Mouse (Mus musculus): ENCODE results near the gene Wdr73. TPM values are rescaled to one million over a fixed set of nuclear protein-coding genes. Genes with fewer than 3 reads are reported as not detected.

Gene Wdr73
- polyA plus RNA-seq, 1 experiment from 2014 or later: 38.1 TPM

GRCm38 (mm10) chr7:80923165-80923564 lies 22.1 kb upstream of the Wdr73 start:
- 90% methylated on average over 2 of the region's 2 CpGs for WGBS
- H3K4me2 ChIP-seq (replicated peaks; ENCODE audit: low read depth, low read length): no peak overlapping the region
- H3K9ac ChIP-seq (ENCODE audit: low read depth, low read length): no peak overlapping the region
- no peaks in the 10 kb centered on the region for H3K9me3 ChIP-seq (ENCODE audit: control insufficient read depth, low read length)
- H3K4me1 ChIP-seq (ENCODE audit: control insufficient read depth, insufficient read depth, low read length): no peaks in the 10 kb centered on the region
- H3K27ac ChIP-seq (ENCODE audit: low read depth, low read length): no peak overlapping the region
- no peaks in the 10 kb centered on the region for H3K27me3 ChIP-seq (ENCODE audit: control insufficient read depth, insufficient read depth, low read length)
- no peak overlapping the region for H3K4me3 ChIP-seq (ENCODE audit: low read length)
- no peak for ATAC-seq (ENCODE audit: low FRiP score, low TSS enrichment)
- peaks cover 46% of the 10 kb centered on the region for H3K36me3 ChIP-seq (ENCODE audit: control insufficient read depth, insufficient read depth, low read length)

DNA sequence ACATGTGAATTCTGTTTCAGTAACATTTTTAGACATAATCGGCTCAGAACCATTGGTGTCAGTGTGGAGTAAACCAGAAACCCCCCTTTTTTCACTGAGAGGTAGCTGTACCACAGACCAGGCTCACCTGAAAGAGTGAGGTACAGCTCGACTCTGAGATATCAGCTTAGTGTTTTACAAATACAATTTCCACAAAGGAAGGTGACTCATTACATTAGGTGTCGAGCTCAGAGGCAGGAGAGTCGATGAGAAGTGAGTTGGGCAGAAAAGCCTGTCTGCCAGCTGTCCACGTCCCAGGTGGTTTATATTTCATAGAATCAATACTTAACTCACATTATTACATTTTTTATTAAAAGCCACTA lies 18.6 kb upstream of the Wdr73 start:
- H3K9ac ChIP-seq (ENCODE audit: low read depth, low read length): no peak overlapping the region
- H3K9me3 ChIP-seq (ENCODE audit: control insufficient read depth, low read length): no peaks in the 10 kb centered on the region
- H3K27me3 ChIP-seq (ENCODE audit: control insufficient read depth, insufficient read depth, low read length): no peaks in the 10 kb centered on the region
- no peak for ATAC-seq (ENCODE audit: low FRiP score, low TSS enrichment)
- peaks cover 63% of the 10 kb centered on the region for H3K36me3 ChIP-seq (ENCODE audit: control insufficient read depth, insufficient read depth, low read length)
- H3K4me2 ChIP-seq (replicated peaks; ENCODE audit: low read depth, low read length): no peak overlapping the region
- WGBS: 87% methylated on average over 5 of the region's 5 CpGs
- no peak overlapping the region for H3K4me3 ChIP-seq (ENCODE audit: low read length)
- no peak overlapping the region for H3K27ac ChIP-seq (ENCODE audit: low read depth, low read length)
- no peaks in the 10 kb centered on the region for H3K4me1 ChIP-seq (ENCODE audit: control insufficient read depth, insufficient read depth, low read length)

GRCm38 (mm10) chr7:80918982-80919646 lies 18.0 kb upstream of the Wdr73 start:
- no peaks in the 10 kb centered on the region for H3K9me3 ChIP-seq (ENCODE audit: control insufficient read depth, low read length)
- no peak for ATAC-seq (ENCODE audit: low FRiP score, low TSS enrichment)
- H3K36me3 ChIP-seq (ENCODE audit: control insufficient read depth, insufficient read depth, low read length): peaks cover 63% of the 10 kb centered on the region
- no peak overlapping the region for H3K9ac ChIP-seq (ENCODE audit: low read depth, low read length)
- H3K4me2 ChIP-seq (replicated peaks; ENCODE audit: low read depth, low read length): no peak overlapping the region
- 82% methylated on average over 8 of the region's 8 CpGs for WGBS
- H3K27ac ChIP-seq (ENCODE audit: low read depth, low read length): no peak overlapping the region
- H3K4me1 ChIP-seq (ENCODE audit: control insufficient read depth, insufficient read depth, low read length): no peaks in the 10 kb centered on the region
- H3K4me3 ChIP-seq (ENCODE audit: low read length): no peak overlapping the region
- H3K27me3 ChIP-seq (ENCODE audit: control insufficient read depth, insufficient read depth, low read length): no peaks in the 10 kb centered on the region

- no peak for ATAC-seq (ENCODE audit: low FRiP score, low TSS enrichment)
- H3K27ac ChIP-seq (ENCODE audit: low read depth, low read length): no peak overlapping the region
- no peak overlapping the region for H3K4me3 ChIP-seq (ENCODE audit: low read length)
- 71% methylated on average over 4 of the region's 4 CpGs for WGBS
- H3K9me3 ChIP-seq (ENCODE audit: control insufficient read depth, low read length): no peaks in the 10 kb centered on the region
- no peaks in the 10 kb centered on the region for H3K4me1 ChIP-seq (ENCODE audit: control insufficient read depth, insufficient read depth, low read length)
- H3K36me3 ChIP-seq (ENCODE audit: control insufficient read depth, insufficient read depth, low read length): peaks cover 66% of the 10 kb centered on the region
- H3K9ac ChIP-seq (ENCODE audit: low read depth, low read length): no peak overlapping the region
- no peaks in the 10 kb centered on the region for H3K27me3 ChIP-seq (ENCODE audit: control insufficient read depth, insufficient read depth, low read length)
- no peak overlapping the region for H3K4me2 ChIP-seq (replicated peaks; ENCODE audit: low read depth, low read length)
Measured at GRCm38 (mm10) chr7:80917916-80918465, 16.9 kb upstream of the Wdr73 start.

- ATAC-seq (ENCODE audit: low FRiP score, low TSS enrichment): no peak
- no peaks in the 10 kb centered on the region for H3K27me3 ChIP-seq (ENCODE audit: control insufficient read depth, insufficient read depth, low read length)
- no peaks in the 10 kb centered on the region for H3K4me1 ChIP-seq (ENCODE audit: control insufficient read depth, insufficient read depth, low read length)
- no peak overlapping the region for H3K4me2 ChIP-seq (replicated peaks; ENCODE audit: low read depth, low read length)
- H3K9ac ChIP-seq (ENCODE audit: low read depth, low read length): no peak overlapping the region
- H3K4me3 ChIP-seq (ENCODE audit: low read length): no peak overlapping the region
- WGBS: 76% methylated on average over 8 of the region's 8 CpGs
- no peak overlapping the region for H3K27ac ChIP-seq (ENCODE audit: low read depth, low read length)
- no peaks in the 10 kb centered on the region for H3K9me3 ChIP-seq (ENCODE audit: control insufficient read depth, low read length)
- H3K36me3 ChIP-seq (ENCODE audit: control insufficient read depth, insufficient read depth, low read length): peaks cover 65% of the 10 kb centered on the region
Measured at GRCm38 (mm10) chr7:80912496-80912895, 11.4 kb upstream of the Wdr73 start.

DNA sequence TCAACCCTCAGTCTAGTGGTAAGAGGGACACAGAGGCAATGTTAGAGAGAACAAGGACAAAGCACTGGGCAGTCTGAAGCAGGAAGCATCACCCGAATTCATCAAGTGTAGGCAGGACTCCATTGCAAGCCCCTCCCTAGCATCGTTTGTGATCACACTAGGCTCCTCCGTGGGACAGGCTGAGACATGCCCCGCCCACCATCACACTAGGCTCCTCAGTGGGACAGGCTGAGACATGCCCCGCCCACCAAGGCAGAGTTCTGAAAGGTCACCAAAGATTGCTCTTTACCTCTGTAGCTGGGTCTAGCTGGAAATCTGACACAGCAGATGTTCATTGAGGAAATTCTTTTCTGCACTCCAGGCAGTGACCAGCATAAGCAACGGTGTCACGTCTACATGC lies 10.0 kb upstream of the Wdr73 start:
- no peaks in the 10 kb centered on the region for H3K9me3 ChIP-seq (ENCODE audit: control insufficient read depth, low read length)
- no peak overlapping the region for H3K9ac ChIP-seq (ENCODE audit: low read depth, low read length)
- H3K4me3 ChIP-seq (ENCODE audit: low read length): no peak overlapping the region
- no peak for ATAC-seq (ENCODE audit: low FRiP score, low TSS enrichment)
- no peaks in the 10 kb centered on the region for H3K4me1 ChIP-seq (ENCODE audit: control insufficient read depth, insufficient read depth, low read length)
- no peak overlapping the region for H3K27ac ChIP-seq (ENCODE audit: low read depth, low read length)
- WGBS: 84% methylated on average over 7 of the region's 7 CpGs
- peaks cover 54% of the 10 kb centered on the region for H3K36me3 ChIP-seq (ENCODE audit: control insufficient read depth, insufficient read depth, low read length)
- no peaks in the 10 kb centered on the region for H3K27me3 ChIP-seq (ENCODE audit: control insufficient read depth, insufficient read depth, low read length)
- H3K4me2 ChIP-seq (replicated peaks; ENCODE audit: low read depth, low read length): no peak overlapping the region

- peak within 1 kb of the TSS; percentile 47 for H3K4me3 ChIP-seq (ENCODE audit: low read length)
- H3K4me1 ChIP-seq (ENCODE audit: control insufficient read depth, insufficient read depth, low read length): peaks cover 9% of the 10 kb centered on the region; the same call in 1 of the 2 replicates
- H3K4me2 ChIP-seq (replicated peaks; ENCODE audit: low read depth, low read length): peak within 1 kb of the TSS; percentile 94
- H3K9ac ChIP-seq (ENCODE audit: low read depth, low read length): peak within 1 kb of the TSS; percentile 59
- WGBS: 4% methylated on average over 19 of the region's 19 CpGs
- H3K36me3 ChIP-seq (ENCODE audit: control insufficient read depth, insufficient read depth, low read length): peaks cover 8% of the 10 kb centered on the region; the same call in 1 of the 2 replicates
- peak; percentile 61 for ATAC-seq (ENCODE audit: low FRiP score, low TSS enrichment)
- no peak within 1 kb of the TSS for H3K27ac ChIP-seq (ENCODE audit: low read depth, low read length)
- H3K27me3 ChIP-seq (ENCODE audit: control insufficient read depth, insufficient read depth, low read length): no peaks in the 10 kb centered on the region
- no peaks in the 10 kb centered on the region for H3K9me3 ChIP-seq (ENCODE audit: control insufficient read depth, low read length)
Measured at GRCm38 (mm10) chr7:80904921-80905515, 3.9 kb upstream of the Wdr73 start, which contains the start of gene Nmb. Gene Nmb (minus strand): TSS chr7:80905076.

DNA sequence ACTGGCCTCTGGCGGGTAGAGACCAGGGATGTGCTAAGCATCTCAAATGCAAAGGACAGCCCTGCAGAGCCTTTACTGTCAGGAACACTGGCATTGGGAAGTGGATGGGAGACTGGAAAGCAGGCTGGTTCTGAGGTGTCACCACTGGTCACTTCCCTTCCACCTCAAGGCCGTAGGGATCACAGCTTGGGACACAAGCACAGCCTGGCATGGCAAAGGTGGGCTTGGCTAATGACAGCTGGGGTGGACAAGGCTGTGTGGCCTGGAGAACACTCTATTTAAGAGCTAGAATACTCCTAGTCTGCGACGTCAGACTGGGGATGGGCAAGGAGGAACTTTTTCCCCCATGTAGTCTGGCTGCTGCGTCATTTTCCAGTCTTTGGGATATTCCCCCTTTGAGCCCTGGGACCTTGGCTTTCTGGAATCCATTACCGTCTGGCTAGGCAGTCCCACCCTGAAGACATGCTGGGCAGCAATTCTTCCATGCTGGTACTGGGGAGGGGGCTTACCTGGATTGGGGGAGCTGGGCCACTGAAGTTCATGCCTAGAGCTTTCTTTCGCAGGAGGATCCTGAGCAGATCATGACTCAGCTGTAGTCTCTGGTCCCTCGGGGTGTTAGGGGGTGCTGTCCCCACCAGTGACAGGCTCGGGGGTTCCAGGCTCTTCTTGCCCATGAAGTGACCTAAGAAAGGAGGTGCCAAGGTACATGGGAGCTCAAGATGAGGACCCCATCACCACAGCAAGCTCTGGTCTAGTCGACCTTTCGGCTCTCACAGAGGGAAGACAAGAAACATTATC lies 2.8 kb upstream of the Wdr73 start:
- Histone ChIP-seq H3K9me3 (ENCODE audit: control insufficient read depth, low read length) (no peaks in the 10 kb centered on the region), H3K27ac (ENCODE audit: low read depth, low read length) (no peak overlapping the region), H3K9ac (ENCODE audit: low read depth, low read length) (no peak overlapping the region; the same call in 1 of the 2 replicates), H3K4me3 (ENCODE audit: low read length) (peak overlapping the region; percentile 47), H3K27me3 (ENCODE audit: control insufficient read depth, insufficient read depth, low read length) (no peaks in the 10 kb centered on the region), H3K36me3 (ENCODE audit: control insufficient read depth, insufficient read depth, low read length) (peaks cover 5% of the 10 kb centered on the region; the same call in 1 of the 2 replicates), H3K4me1 (ENCODE audit: control insufficient read depth, insufficient read depth, low read length) (peaks cover 9% of the 10 kb centered on the region; the same call in 1 of the 2 replicates), H3K4me2 (replicated peaks; ENCODE audit: low read depth, low read length) (peak overlapping the region; percentile 94; the same call in 1 of the 2 replicates)
- ATAC-seq (ENCODE audit: low FRiP score, low TSS enrichment): no peak
- WGBS: 86% methylated on average over 11 of the region's 11 CpGs

Data from kidney, embryonic 14.5 days (tissue).